Mouse (Mus musculus) adipose tissue, adult 10 weeks (tissue): ENCODE data around the gene Olfr832. TPM values are rescaled to one million over a fixed set of nuclear protein-coding genes. Genes with fewer than 3 reads are reported as not detected.

ENCODE experiments used
- polyA plus RNA-seq: library from polyadenylated mRNA; stranded (reverse); fragments of 350-450 nt; fragmentation: Illumina TruSeq; extraction: RNeasy Lipid Tissue Mini Kit (QIAGEN cat#74804); gene quantifications from one replicate; pipeline ENCODE4 v1.2.3, GENCODE M21; 2014; ENCODE audit warnings: low read depth, low replicate concordance

Gene Olfr832
- not detected for polyA plus RNA-seq

GRCm38 (mm10) chr9:18936822-18937221 lies at the start of gene Olfr832:
TSS of gene Olfr832 (plus strand) at chr9:18937122.

GRCm38 (mm10) chr9:18987690-18988089 lies 50.8 kb downstream of the Olfr832 start, which contains the start of gene Olfr834:
TSS of gene Olfr834 (plus strand) at chr9:18987990.

Other genes starting within 250 kb of the Olfr832 start
- gene Olfr24, start 173.1 kb upstream of the Olfr832 start, polyA plus RNA-seq = not detected
- not detected for gene Olfr828, start 117.6 kb upstream of the Olfr832 start, polyA plus RNA-seq
- not detected for gene Olfr829, start 82.2 kb upstream of the Olfr832 start, polyA plus RNA-seq
- gene Olfr830, start 62.4 kb upstream of the Olfr832 start, polyA plus RNA-seq = not detected
- gene Olfr834, start 50.9 kb downstream of the Olfr832 start, polyA plus RNA-seq = not detected
- gene Olfr835, start 95.6 kb downstream of the Olfr832 start, polyA plus RNA-seq = not detected
- gene Olfr836, start 183.3 kb downstream of the Olfr832 start, polyA plus RNA-seq = not detected
- gene Olfr837, start 199.2 kb downstream of the Olfr832 start, polyA plus RNA-seq = not detected
- not detected for gene Olfr839-ps1, start 240.2 kb downstream of the Olfr832 start, polyA plus RNA-seq